Mouse (Mus musculus): ENCODE measurements around the gene Krtap14. TPM values are rescaled to one million over a fixed set of nuclear protein-coding genes. Genes with fewer than 3 reads are reported as not detected.

Krtap14 gene
- polyA plus RNA-seq, 1 experiment from 2014 or later = not detected

- Histone ChIP-seq H3K4me3 (no peak within 1 kb of the TSS), H3K4me1 (no peaks in the 10 kb centered on the region), H3K9me3 (no peaks in the 10 kb centered on the region), H3K9ac (no peak within 1 kb of the TSS), H3K36me3 (no peaks in the 10 kb centered on the region), H3K27ac (no peak within 1 kb of the TSS), H3K27me3 (no peaks in the 10 kb centered on the region), H3K4me2 (no peak within 1 kb of the TSS)
- no peak for ATAC-seq (ENCODE audit: insufficient number of reproducible peaks, low FRiP score, low TSS enrichment, low read depth)
- WGBS = 85% methylated on average over 6 of the region's 6 CpGs
These were observed 48.3 kb downstream of the Krtap14 start, which contains the start of gene Gm5965 for GRCm38 (mm10) chr16:88777596-88777995. Gene Gm5965, plus strand, starts transcription at chr16:88777896.

- H3K36me3 ChIP-seq = no peaks in the 10 kb centered on the region
- H3K4me2 ChIP-seq = no peak within 1 kb of the TSS
- no peak within 1 kb of the TSS for H3K27ac ChIP-seq
- no peak for ATAC-seq (ENCODE audit: insufficient number of reproducible peaks, low FRiP score, low TSS enrichment, low read depth)
- no peaks in the 10 kb centered on the region for H3K9me3 ChIP-seq
- H3K27me3 ChIP-seq = no peaks in the 10 kb centered on the region
- H3K9ac ChIP-seq = no peak within 1 kb of the TSS
- WGBS = 92% methylated on average over 2 of the region's 2 CpGs
- H3K4me3 ChIP-seq = no peak within 1 kb of the TSS
- H3K4me1 ChIP-seq = no peaks in the 10 kb centered on the region
These were observed 51.8 kb downstream of the Krtap14 start, which contains the start of gene 2310057N15Rik for GRCm38 (mm10) chr16:88774106-88774505. Gene 2310057N15Rik, minus strand, starts transcription at chr16:88774206.

Other genes starting within 250 kb of the Krtap14 start
- gene Krtap24-1, start 213.9 kb downstream of the Krtap14 start, polyA plus RNA-seq (2015; fragmentation: Nextera tagmentation; extraction: Ambion mirVana) = not detected in 2 replicates
- gene 2310079G19Rik, start 198.5 kb downstream of the Krtap14 start, polyA plus RNA-seq (2015; fragmentation: Nextera tagmentation; extraction: Ambion mirVana) = 8.2 and 17.6 TPM in 2 replicates
- not detected in 2 replicates for gene Krtap26-1, start 178.3 kb downstream of the Krtap14 start, polyA plus RNA-seq (2015; fragmentation: Nextera tagmentation; extraction: Ambion mirVana)
- gene Krtap27-1, start 154.5 kb downstream of the Krtap14 start, polyA plus RNA-seq (2015; fragmentation: Nextera tagmentation; extraction: Ambion mirVana) = not detected in 2 replicates
- gene 2310061N02Rik, start 118.2 kb downstream of the Krtap14 start, polyA plus RNA-seq (2015; fragmentation: Nextera tagmentation; extraction: Ambion mirVana) = 0.68 TPM in 1 of 2 replicates, not detected in the other
- gene Krtap13-1, start 97.3 kb downstream of the Krtap14 start, polyA plus RNA-seq (2015; fragmentation: Nextera tagmentation; extraction: Ambion mirVana) = 0.57 TPM in 1 of 2 replicates, not detected in the other
- 54.9 and 75.6 TPM in 2 replicates for gene Krtap13, start 74.5 kb downstream of the Krtap14 start, polyA plus RNA-seq (2015; fragmentation: Nextera tagmentation; extraction: Ambion mirVana)
- gene 2310034C09Rik, start 67.3 kb downstream of the Krtap14 start, polyA plus RNA-seq (2015; fragmentation: Nextera tagmentation; extraction: Ambion mirVana) = 91.4 and 110 TPM in 2 replicates
- gene 2310057N15Rik, start 51.9 kb downstream of the Krtap14 start, polyA plus RNA-seq (2015; fragmentation: Nextera tagmentation; extraction: Ambion mirVana) = 0.22 and 0.55 TPM in 2 replicates
- 3.9 and 10.2 TPM in 2 replicates for gene Gm5965, start 48.2 kb downstream of the Krtap14 start, polyA plus RNA-seq (2015; fragmentation: Nextera tagmentation; extraction: Ambion mirVana)
- 45.6 and 50.2 TPM in 2 replicates for gene Gm20741, start 13.9 kb downstream of the Krtap14 start, polyA plus RNA-seq (2015; fragmentation: Nextera tagmentation; extraction: Ambion mirVana)
- gene Krtap15, start 5.9 kb downstream of the Krtap14 start, polyA plus RNA-seq (2015; fragmentation: Nextera tagmentation; extraction: Ambion mirVana) = not detected in 2 replicates
- gene Krtap19-1, start 43.3 kb upstream of the Krtap14 start, polyA plus RNA-seq (2015; fragmentation: Nextera tagmentation; extraction: Ambion mirVana) = not detected in 2 replicates
- not detected in 2 replicates for gene Krtap19-2, start 48.1 kb upstream of the Krtap14 start, polyA plus RNA-seq (2015; fragmentation: Nextera tagmentation; extraction: Ambion mirVana)
- not detected in 2 replicates for gene Krtap19-3, start 51.9 kb upstream of the Krtap14 start, polyA plus RNA-seq (2015; fragmentation: Nextera tagmentation; extraction: Ambion mirVana)
- not detected in 2 replicates for gene Krtap19-4, start 58.9 kb upstream of the Krtap14 start, polyA plus RNA-seq (2015; fragmentation: Nextera tagmentation; extraction: Ambion mirVana)
- gene Krtap19-5, start 70.3 kb upstream of the Krtap14 start, polyA plus RNA-seq (2015; fragmentation: Nextera tagmentation; extraction: Ambion mirVana) = not detected in 2 replicates
- gene Krtap19-9b, start 106.1 kb upstream of the Krtap14 start, polyA plus RNA-seq (2015; fragmentation: Nextera tagmentation; extraction: Ambion mirVana) = not detected in 2 replicates
- gene Krtap16-3, start 136.7 kb upstream of the Krtap14 start, polyA plus RNA-seq (2015; fragmentation: Nextera tagmentation; extraction: Ambion mirVana) = 0.42 TPM in 1 of 2 replicates, not detected in the other
- gene Krtap22-2, start 184.6 kb upstream of the Krtap14 start, polyA plus RNA-seq (2015; fragmentation: Nextera tagmentation; extraction: Ambion mirVana) = 0.50 and 1.2 TPM in 2 replicates
- 1.0 TPM in 1 of 2 replicates, not detected in the other for gene Gm10229, start 189.1 kb upstream of the Krtap14 start, polyA plus RNA-seq (2015; fragmentation: Nextera tagmentation; extraction: Ambion mirVana)
- 0.68 TPM in 1 of 2 replicates, not detected in the other for gene Krtap6-1, start 205.6 kb upstream of the Krtap14 start, polyA plus RNA-seq (2015; fragmentation: Nextera tagmentation; extraction: Ambion mirVana)
- 0.65 TPM in 1 of 2 replicates, not detected in the other for gene Gm10228, start 215.3 kb upstream of the Krtap14 start, polyA plus RNA-seq (2015; fragmentation: Nextera tagmentation; extraction: Ambion mirVana)
- gene Krtap6-5, start 221.7 kb upstream of the Krtap14 start, polyA plus RNA-seq (2015; fragmentation: Nextera tagmentation; extraction: Ambion mirVana) = not detected in 2 replicates
- gene 1110025L11Rik, start 237.9 kb upstream of the Krtap14 start, polyA plus RNA-seq (2015; fragmentation: Nextera tagmentation; extraction: Ambion mirVana) = 0.64 and 2.6 TPM in 2 replicates

Data from limb, embryonic 15.5 days (tissue).